Mouse (Mus musculus) frontal cortex, postnatal 36 days (tissue): ENCODE measurements around the gene Pola2.
A peak's percentile ranks its signal among the peaks of the same experiment; 100 is the strongest.

Experiments
- DNase-seq, 2 experiments: peaks; one replicate each; pipeline ENCODE4 v3.0.0; 2022; ENCODE audit warnings: low spot score in 2 of 2

The Pola2 gene

GRCm38 (mm10) chr19:5963883-5964562 lies at the start of gene Pola2:
Pola2 (minus strand) TSS chr19:5964202.
- DNase-seq: peak; percentile 85 to 91

- no peak for DNase-seq
Measured at GRCm38 (mm10) chr19:6013691-6014090, 49.7 kb upstream of the Pola2 start.

DNA sequence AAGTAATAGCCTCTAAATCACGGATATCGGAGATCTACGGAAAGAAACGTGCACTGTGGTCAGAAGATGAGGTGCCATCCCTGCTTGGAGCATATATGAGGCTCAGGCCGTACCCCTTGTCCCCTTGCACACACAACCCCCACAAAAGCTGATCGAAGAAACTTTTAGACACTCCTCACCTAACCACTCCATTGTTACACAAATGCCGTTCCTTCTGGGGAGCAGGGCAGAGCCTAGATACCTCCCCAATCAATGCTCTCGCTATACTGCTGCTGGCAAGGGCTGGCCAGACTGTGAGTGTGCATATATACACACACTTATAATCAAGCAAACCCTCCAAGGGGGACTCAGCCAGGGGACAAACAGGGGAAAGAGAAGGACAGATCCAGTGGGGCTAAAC lies 45.1 kb upstream of the Pola2 start:
- no peak for DNase-seq

DNA sequence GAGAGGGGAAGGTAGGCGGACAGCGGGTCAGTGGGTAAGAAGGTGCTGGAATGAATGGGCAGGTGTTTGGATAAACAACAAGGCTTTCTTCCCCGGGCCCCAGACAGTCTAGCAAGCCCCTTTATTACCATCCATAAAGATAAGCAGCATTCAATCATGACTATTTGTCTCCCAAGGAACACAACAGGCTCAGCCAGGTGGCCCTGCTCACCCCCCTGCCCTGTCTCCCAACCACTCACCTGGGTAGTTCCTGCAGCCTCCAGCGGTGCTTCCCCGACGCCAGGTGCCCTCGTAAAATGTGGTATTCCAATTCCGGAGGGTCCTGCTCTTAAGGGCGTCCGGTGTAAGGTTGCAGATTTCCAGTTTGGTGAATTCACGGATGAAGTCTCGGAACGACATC lies 43.0 kb upstream of the Pola2 start:
- DNase-seq: no peak

DNA sequence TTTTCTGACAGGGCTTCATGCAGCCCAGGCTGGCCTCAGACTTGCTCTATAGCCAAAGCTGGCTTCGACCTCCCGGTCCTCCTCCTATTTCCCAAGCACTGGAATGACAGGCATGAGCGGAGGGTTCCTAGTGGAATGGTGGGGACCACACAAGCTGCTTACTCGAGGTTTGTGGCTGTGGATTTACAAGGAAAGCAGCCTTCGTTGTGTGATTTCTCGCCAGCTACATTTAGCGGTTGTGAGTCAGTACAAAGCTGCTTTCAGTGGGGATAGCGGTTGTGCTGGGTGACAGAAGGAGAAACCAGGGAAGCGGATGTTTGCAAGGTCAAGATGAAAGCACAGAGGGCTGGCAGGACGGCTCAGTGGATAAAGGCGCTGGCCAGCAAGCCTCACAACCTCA lies 41.5 kb upstream of the Pola2 start:
- DNase-seq: no peak

DNA sequence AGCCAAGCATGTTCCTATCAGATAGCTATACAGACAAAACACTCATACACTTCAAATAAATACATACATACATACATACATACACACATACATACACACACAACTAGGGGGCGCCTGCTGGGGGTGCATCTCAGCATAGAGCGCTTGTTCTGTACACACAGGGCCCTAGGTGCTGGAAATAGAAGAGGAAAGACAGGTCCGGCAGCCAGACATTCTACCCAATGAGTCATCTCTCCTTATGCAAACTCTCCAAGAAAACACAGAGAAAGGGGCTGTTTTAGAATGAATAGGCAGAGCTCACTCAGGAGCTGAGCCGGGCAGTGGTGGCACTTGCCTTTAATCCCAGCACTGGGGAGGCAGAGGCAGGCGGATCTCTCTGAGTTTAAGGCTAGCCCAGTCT lies 36.0 kb upstream of the Pola2 start:
- no peak for DNase-seq

DNA sequence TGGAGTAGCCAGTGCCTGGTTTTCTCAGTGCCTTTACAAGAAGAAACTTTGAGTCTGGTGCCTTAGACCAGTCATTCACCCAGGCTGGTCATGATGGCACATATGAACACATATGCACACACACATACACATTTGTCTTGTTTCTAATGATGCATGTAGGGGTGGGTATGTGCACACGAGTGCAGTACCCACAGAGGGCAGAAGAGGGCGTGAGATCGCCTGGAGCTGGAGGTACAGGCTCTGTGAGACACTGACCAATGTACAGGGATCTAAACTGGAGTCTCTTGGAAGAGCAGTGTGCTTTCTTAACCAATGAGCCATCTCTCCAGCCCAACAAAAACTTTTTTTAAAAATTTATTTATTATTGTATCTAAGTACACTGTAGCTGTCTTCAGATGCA lies 34.2 kb upstream of the Pola2 start:
- no peak for DNase-seq

DNA sequence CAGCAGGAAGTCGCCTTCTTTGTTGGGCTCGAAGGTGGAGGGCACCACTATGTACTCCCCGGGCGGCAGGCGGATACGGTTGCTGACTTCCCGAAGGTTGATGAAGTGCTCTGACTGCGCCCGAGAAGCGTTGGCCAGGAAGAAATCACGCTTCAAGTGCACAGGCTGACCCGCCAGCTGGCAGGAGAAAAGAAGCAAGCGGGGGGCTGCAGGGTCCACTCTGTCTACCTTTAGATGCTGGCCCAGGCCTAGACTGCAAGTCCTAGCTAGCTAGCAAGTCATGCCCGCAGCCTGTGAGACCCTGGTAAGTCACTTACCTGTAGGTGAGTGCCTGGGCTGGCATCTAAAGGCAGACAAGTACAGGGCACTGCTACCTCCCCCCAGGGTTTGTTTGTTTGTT lies 30.7 kb upstream of the Pola2 start:
- no peak for DNase-seq

GRCm38 (mm10) chr19:5992012-5992411 lies 28.0 kb upstream of the Pola2 start:
- no peak for DNase-seq

DNA sequence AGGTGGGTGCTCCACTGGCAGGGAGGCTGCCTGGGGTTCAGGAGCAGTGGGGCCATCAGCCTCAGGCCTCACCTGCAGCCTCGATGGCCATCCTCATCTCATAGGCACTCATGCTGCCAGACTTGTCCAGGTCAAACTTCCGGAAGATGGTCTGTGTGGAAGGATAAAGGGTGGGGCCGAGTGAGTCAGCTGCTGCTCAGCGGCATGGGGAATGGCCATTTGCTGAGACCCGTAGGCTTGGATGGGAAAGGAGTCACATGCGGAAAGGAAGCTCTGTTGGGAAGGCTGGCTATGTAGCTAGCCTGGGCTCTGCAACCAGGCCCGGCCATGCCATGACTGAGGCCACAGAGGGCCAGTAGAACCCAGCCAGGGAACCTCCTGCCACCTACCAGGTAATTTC lies 27.5 kb upstream of the Pola2 start:
- no peak for DNase-seq

DNA sequence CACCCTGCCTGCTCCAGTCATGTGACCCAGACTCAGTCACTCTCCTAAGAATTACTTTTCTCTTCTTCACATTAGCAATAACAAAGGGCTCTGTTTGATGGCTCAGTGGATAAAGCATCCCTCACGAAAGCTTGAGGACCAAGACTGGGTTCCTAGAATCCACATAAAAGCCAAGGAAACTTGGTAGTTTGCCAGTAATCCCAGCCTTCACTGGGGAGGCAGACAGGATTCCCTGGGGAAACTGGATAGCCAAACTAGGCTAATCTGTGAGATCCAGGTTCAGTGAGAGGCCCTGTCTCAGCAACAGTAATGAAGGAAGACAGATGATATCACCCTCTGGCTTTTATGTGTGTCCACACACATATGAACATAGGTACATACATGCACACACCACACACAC lies 26.9 kb upstream of the Pola2 start:
- DNase-seq: no peak

- no peak for DNase-seq
Measured at GRCm38 (mm10) chr19:5990033-5990432, 26.0 kb upstream of the Pola2 start.

GRCm38 (mm10) chr19:5989585-5989984 lies 25.6 kb upstream of the Pola2 start:
- DNase-seq: no peak

DNA sequence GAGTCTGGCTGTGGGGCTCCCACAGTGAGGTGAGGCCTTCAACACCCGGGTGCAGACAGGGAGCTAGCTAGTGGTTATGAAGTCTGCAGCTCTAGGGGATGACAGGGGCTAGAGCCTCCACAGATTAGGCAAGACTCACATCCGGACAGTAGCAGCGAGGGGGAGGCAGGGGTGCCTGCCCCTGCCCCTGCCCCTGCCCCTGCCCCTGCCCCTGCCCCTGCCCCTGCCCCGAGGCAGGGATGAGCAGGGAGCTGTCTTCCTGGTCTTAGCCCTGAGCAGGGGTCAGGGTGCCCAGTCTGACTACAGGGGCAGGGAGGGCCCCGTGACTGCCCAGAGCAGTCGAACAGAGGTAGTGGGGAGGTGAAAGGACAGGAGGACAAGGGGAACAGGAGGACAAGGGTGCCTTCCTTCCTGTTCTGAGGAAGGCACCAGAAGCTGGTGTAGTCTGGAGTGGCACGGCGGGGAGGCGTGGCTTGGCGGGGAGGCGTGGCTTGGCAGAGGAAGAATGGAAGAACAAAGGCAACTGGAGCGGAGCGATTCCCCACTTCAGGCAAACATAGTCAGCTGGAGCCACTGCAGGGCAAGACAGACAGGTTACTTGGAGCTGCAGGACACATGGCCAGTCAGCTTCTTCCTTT lies 24.9 kb upstream of the Pola2 start:
- DNase-seq: peak in 1 of 2 experiments; percentile 13

- DNase-seq: no peak
Measured at GRCm38 (mm10) chr19:5988027-5988814, 24.2 kb upstream of the Pola2 start.

DNA sequence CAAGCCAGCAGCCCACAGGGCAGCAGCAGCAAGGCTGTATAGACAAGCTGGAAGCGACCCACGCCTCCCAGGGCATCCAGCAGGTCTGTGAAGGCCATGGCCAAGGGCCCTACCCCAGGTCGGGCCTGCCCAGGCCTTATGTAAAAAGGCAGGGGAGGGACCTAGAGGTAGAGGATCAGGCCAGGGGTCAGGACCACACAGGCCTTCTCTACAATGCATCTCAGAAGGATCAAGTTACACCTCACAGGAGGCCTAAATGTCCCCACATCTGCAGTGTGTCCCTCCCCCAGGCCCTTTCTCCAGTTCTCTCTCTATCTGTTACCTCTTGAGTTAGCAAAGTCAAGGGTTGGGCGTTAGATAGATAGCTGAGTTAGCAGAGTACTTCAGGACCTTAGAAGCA lies 22.0 kb upstream of the Pola2 start, which contains the start of gene Slc22a20:
Gene Slc22a20, minus strand, starts transcription at position 101 of the 400 bp plus-strand sequence.
- DNase-seq: no peak

GRCm38 (mm10) chr19:5980477-5980876 lies 16.5 kb upstream of the Pola2 start:
- DNase-seq: no peak

DNA sequence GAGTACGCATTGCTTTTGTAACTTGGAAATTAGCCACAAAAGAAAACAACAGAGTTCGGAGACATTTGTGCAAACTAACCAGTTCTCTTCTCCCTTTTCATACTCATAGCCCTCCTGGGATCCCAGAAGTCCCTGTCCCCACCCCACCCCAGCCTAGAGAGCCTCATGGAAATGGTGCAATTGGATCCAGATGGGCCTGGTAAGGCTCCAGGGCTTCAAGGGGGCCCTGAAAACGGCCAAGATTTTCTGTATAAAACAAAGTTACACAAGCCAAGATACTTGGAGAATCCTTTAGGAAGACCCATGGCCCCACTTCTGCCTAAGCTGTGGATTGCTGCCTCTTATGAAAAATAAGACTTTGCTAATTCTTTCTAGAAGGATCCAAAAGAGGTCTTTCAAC lies 13.7 kb upstream of the Pola2 start:
- no peak for DNase-seq

GRCm38 (mm10) chr19:5975676-5976075 lies 11.7 kb upstream of the Pola2 start:
- peak in 1 of 2 experiments; percentile 24 for DNase-seq

GRCm38 (mm10) chr19:5975112-5975511 lies 11.1 kb upstream of the Pola2 start:
- no peak for DNase-seq

GRCm38 (mm10) chr19:5967664-5968063 lies 3.7 kb upstream of the Pola2 start:
- DNase-seq: no peak

DNA sequence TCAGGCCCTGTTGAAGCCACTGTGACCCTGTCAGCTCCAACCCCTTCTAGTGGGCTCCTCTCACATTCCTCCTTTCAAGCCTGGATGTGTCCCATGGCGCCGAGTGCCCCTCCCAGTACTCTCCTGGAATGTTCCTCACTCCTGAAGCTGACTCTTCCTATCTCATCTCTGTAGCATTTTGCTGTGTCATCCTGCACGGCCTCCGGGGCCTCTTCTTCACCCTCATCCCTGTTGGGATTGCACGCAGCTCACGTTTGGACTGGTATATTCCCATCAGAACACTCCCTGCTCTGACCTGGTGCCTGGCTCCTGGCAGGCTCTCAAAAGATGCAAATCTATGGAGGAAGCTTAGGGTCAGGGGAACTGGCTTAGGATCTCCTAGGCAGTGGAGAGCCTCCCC lies 2.8 kb upstream of the Pola2 start:
- DNase-seq: no peak

- DNase-seq: no peak
Measured at GRCm38 (mm10) chr19:5965910-5966309, 1.9 kb upstream of the Pola2 start.
